Mouse (Mus musculus) thymus, adult 18-20 months (tissue): Measurements from ENCODE around the gene Gm16253.

Source experiments
- DNase-seq, 2 experiments: peaks; one replicate each; pipeline ENCODE4 v3.0.0; 2022; ENCODE audit warnings: mixed read lengths in 2 of 2

Gm16253 gene

DNA sequence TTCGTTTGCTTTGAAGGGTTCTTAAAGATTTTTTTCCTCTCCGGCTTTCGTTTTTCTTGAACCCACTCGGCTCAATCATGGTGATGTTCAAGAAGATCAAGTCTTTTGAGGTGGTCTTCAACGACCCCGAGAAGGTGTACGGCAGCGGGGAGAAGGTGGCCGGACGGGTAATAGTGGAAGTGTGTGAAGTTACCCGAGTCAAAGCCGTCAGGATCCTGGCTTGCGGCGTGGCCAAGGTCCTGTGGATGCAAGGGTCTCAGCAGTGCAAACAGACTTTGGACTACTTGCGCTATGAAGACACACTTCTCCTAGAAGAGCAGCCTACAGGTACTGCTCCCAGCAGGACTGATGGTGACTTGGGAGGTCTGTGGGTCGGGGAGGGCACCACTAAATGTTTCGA lies 18.6 kb upstream of the Gm16253 start:
- DNase-seq = peak in 1 of 2 experiments; percentile 53

DNA sequence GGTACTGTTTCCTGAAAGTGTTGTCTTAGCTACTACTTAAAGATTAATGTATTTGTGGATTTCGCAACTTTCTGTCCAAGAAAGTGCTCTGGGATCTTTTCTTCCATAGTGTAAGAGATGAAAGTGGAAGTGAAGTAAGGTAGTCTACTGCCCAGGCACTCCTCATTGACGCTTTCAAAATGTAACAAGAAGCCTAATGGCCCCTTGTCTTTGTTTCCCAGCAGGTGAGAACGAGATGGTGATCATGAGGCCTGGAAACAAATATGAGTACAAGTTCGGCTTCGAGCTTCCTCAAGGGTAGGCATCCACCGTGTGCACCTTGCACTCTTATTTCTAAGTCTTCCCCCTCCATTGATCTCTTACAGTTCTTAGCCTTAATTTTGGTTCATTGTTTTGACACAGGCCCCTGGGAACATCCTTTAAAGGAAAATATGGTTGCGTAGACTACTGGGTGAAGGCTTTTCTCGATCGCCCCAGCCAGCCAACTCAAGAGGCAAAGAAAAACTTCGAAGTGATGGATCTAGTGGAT lies 18.1 kb upstream of the Gm16253 start:
- no peak for DNase-seq

DNA sequence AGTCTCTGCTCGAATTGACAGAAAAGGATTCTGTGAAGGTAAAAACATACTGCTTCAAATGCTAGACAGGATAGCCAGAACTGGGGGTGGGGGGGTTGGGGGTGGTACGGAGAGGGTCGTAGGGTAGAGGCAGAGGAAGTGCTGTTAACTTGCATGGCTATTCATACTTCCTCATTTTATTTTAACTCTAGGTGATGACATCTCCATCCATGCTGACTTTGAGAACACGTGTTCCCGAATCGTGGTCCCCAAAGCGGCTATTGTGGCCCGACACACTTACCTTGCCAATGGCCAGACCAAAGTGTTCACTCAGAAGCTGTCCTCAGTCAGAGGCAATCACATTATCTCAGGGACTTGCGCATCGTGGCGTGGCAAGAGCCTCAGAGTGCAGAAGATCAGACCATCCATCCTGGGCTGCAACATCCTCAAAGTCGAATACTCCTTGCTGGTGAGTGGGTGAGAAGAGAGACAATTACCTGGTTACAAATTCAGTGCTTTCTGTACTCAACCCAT lies 17.3 kb upstream of the Gm16253 start:
- no peak for DNase-seq

DNA sequence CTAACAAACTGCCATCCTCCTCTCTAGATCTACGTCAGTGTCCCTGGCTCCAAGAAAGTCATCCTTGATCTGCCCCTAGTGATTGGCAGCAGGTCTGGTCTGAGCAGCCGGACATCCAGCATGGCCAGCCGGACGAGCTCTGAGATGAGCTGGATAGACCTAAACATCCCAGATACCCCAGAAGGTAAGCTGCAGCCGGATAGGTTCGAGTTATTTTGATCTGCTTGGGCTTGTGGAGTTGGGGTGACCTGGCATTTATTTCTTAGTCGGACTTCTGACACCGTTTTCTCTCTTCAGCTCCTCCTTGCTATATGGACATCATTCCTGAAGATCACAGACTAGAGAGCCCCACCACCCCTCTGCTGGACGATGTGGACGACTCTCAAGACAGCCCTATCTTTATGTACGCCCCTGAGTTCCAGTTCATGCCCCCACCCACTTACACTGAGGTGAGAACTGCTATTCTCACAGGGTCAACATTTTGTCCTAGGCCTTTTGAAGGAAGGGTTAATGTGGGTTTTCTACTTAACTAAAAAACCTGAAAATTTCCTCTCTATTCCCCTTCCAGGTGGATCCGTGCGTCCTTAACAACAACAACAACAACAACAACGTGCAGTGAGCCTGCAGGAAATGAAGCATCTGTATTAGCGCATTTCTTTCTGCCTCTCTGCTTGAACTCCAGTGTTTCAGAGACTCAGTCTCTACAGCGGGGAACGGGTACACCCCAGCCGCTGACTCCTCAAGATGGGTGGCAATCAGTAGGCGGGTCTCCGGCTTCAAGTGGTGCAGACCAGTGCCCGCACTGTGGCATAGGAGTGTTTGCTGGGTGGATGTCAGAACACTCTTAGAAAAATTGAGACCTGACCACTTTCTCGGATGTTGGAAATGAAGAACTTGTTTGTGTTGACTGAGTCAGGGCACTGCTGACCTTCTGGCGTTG lies 16.6 kb upstream of the Gm16253 start:
- no peak for DNase-seq

DNA sequence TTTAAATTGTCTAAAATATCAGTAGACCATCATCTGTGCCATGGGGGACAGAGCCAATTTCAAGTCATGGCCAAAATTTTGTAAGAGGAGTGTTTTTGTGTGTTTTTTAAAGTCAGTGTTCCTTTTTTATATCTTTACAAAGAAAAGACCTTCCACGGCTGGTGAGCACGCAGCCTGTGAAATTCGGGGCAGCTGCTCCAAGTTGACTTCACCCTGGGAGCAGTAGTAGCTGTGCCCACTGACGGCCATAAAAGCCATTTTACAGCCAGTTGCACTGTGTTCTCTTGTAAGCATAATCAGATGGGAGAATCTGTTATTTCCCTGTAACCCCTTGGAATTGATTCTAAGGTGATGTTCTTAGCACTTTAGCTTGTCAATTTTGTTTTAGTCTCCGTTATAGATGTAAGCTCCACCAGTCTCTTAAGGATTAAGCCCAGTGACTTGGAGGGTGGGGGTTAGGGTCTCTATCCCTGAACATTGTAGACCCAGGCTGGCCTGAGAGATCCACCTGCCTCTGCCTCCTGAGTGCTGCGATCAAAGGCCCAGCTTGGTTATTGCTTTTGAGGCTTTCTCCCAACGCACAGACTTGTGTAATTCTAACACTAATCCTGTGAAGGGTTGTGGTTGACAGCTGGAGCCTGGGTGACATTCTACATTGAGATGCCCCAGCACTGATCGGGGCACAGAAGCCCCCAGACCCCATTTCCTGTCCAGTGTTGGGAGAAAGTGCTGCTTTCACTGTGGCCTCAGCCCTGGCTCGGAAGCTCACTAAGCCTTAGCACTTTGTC lies 15.7 kb upstream of the Gm16253 start:
- no peak for DNase-seq

DNA sequence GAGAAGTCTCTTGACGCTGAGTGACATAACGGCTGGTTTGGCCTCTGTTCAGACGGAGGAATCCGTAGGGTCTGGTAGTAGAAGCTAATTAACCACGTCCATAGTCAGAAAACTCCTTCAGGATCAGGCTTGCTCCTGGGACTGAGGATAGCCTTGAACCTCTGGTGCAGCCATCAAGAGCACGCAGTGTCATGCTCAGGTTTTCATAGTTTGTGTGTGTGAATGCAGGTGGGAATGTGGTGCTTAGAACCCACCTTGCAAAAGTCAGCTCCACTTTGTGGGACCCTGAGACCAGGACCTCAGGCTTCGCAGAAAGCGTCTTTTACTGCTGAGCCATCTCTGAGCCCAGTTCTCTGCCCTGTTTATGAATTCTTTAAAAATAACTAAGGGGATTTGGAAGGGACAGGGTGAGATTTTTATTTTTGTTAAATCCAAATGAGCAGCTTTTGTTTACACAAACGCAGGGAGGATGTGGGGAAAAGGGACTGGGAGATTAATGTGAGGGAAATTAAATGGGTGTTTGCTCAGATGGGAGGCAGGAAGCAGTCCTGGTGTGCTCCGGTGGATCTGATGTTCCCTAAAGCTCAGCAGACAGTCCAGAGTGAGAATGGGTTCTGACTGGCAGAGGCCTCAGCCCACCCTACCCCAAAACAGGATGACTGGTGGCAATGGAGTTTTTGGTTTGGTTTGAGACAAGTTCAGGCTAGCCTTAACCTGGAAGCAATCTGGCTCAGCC lies 14.7 kb upstream of the Gm16253 start:
- DNase-seq = no peak

DNA sequence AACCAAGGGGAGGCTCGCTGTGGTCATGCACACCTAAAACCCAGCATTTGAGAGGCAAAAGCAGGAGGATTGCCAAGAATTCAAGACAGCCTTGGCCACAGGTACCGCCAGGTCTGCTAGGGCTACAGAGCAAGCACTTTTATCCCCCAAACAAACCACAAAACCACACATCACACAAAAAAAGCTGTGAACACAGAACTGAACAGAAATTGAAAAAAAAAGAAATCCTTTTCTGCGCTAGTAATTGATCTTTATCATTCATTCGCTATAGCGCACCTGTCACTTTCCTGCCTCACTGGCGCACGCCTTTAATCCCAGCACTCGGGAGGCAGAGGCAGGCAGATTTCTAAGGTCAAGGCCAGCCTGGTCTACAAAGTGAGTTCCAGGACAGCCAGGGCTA lies 13.5 kb upstream of the Gm16253 start:
- DNase-seq = no peak

DNA sequence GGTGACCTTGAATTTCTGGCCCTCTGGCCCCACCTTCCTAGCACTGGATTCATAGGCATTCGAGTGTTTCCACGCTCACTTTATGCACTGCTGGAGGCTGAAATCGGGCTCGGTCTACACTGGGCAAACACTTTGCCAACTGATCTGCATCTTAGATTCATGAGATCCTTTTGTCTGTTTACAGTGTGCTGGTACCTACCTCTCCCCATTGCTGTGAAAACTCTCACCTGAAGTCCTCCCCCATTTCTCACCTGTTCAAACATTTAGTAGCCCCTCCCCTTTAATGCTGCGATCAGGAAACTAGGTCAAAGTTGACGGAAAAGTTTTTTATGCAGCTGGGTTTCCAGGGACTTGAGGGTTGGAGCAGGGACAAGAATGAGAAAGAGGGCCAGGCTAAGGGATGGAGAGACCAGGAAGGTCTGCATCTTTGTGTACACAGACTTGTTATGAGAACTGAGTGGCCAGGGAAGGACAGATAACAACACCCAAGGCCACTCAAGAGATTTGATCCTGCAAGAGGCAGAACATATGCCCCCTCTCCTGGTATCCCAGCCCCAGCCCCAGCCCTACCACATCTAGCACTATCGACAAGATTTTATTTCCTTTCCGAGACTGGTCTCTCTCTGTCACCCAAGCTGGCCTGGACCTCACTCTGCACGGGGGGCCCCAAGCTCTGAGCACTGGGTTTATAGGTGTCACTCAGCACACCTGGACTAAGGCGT lies 12.7 kb upstream of the Gm16253 start:
- DNase-seq = no peak

DNA sequence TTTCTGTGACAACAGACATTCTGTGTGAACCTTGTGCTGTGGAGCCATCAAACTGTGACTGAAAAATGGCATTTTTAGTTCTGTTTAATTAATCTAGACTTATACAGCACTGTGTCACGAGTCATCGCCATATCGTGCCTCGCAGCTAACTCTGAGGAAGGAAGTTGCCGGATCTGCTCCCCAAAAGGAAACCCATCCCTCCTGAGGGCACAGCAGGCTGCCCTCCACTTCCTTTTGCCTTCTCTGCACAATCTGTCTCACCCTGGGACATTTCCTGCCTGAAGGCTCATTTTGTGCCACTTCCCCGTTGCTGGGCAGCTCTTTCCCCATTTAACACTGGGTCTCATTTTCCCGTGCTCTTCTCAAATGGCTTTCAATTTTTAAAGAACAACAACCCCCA lies 12.2 kb upstream of the Gm16253 start:
- DNase-seq = peak; percentile 49 to 62

DNA sequence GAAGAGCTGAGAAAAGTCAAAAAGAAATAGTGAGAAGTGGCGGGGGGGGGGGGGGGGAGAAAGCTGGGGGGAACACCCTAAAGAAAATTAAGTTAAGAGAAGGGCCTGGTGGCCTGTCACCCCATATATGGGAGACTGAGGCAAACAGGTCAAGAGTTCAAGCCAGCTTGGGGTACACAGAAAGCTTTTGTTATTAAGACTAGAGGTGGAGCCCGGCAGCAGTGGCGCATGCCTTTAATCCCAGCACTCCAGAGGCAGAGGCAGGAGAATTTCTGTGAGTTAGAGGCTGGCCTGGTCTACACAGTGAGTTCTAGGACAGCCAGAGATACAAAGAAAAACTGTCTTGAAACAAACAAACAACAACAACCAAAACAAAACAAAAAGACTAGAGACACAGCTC lies 11.7 kb upstream of the Gm16253 start:
- DNase-seq = no peak

DNA sequence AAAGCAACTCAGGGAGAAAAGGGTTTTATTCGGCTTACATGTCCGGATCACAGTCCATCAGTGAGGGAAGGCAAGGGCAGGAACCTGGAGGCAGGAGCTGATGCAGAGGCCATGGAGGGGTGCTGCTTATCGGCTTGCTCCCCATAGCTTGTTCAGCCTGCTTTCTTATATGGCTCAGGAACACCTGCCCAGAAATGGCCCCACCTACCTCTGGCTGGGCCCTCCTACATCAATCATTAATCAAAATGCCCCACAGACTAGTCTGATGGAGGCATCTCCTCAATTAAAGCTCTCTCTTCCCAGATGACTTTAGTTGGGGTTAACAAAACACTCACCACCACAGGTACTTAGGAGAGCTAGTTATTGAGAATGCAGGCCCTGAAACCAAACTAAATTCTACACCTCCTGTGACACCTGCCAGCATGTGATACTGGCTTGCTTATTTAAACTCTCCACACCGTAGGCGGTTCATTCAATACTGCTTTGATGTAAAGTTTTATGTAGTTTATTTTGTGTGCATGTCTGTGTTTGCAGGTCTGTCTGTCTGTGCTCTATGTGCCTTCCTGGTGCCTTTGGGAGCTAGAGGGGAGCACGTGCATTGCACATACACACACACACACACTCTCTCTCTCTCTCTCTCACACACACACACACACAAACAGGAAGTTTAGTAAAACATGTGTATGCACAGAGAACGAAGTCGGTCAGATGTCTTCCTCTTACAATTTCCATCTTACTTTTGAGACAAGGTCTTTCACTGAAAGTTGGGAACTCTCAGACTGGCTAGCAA lies 9.9 kb upstream of the Gm16253 start:
- no peak for DNase-seq

DNA sequence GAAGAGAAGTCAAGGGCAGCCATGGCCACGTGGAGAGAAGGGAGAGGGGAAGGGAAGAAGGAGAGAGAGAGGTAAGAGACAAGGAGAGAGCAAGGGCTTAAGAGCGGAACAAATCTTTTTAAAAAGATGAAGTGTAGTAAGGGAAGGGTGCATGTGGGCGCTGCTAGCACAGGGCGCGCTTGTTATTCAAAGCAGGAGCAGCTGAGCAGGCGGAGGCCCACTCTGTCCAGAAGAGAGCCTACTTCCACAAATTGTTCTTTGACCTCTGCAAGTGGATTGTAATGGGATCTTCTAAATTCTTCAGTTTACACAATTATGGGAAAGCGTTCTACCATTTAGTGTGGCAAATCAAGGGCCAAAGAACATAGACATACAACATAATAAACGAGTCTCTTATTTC lies 8.2 kb upstream of the Gm16253 start:
- no peak for DNase-seq

DNA sequence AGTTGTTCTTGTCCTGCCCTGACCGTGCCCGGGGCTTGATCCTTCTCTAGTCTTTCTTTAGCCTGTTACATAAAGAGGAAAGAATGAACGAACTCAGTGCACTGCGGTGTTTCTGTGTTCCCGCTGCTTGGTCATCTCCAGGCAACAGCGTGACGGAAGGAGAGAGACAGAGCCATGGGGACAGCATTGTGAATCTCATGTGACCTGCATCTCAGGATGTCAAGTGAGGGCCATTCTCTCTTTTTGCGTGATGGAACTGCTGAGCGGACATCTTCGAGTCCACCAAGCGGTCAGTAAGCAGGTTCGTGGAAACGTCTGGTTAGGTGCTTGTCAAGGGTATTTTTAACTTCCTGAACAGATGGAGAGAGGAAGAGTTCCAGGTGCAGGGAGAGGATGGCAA lies 7.3 kb upstream of the Gm16253 start:
- DNase-seq = no peak

DNA sequence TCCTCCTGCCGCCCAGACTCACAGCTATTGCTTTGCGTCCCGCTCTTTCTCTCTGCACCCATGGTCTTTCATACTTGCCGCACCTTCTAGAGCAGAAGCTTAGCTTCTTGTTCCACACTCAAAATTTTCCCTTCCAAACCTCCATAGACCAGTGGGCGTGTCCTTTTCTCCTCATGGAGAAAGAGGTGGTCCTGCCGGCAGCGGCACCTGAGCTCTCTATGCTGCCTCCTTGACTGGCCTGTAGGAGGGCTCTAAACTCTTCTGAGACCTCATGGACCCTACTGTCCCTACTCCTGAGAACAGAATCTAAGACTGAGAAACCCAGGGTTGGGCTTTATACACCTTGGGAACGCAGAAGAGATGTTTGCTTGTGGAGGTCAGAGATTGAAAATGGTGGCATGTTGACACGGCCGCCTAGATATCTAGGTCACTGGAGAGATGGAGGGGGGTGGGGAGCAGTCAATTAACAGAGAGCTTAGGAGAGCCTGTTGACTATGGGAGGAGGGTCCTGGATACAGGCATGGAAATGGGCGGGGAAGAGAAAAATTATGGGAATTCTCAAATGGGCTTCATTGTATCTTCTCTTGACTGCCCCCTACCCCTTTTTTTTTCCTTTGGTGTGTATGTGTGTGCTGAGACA lies 6.7 kb upstream of the Gm16253 start:
- no peak for DNase-seq

DNA sequence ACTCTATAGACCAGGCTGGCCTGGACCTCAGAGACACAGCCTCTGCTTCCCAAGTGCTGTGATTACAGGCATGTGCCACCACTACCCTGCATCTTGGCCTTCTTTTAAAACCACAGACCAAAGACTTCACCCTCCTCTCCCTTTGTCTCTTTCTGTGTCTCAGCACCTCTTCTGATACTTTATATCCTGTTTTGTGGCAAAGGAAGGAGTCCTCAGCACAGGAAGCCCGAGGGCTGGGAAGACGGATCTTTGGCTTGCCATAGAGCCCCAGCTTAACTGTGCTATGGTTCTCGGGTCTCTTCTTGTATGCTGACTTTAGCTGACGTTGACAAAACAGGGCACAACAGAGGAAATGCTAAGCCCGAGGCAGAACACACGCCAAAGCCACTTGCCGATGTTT lies 6.1 kb upstream of the Gm16253 start:
- no peak for DNase-seq

DNA sequence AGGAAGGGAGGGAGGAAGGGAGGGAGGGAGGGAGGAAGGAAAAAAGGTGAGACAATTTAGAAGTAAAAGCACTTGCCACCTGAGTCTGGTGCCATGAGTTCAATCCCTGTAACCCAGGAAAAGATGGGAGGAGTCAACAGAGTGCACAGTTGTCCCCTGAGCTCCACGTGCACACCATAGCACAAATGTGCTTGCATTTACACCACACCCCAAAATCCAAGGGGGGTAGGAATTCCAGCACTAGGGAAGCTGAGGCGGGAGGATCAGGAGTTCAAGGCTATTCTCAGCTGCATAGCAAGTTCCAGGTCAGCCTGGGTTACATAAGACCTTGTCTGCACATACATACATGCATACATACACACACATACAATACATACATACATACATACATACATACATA lies 5.4 kb upstream of the Gm16253 start:
- no peak for DNase-seq

DNA sequence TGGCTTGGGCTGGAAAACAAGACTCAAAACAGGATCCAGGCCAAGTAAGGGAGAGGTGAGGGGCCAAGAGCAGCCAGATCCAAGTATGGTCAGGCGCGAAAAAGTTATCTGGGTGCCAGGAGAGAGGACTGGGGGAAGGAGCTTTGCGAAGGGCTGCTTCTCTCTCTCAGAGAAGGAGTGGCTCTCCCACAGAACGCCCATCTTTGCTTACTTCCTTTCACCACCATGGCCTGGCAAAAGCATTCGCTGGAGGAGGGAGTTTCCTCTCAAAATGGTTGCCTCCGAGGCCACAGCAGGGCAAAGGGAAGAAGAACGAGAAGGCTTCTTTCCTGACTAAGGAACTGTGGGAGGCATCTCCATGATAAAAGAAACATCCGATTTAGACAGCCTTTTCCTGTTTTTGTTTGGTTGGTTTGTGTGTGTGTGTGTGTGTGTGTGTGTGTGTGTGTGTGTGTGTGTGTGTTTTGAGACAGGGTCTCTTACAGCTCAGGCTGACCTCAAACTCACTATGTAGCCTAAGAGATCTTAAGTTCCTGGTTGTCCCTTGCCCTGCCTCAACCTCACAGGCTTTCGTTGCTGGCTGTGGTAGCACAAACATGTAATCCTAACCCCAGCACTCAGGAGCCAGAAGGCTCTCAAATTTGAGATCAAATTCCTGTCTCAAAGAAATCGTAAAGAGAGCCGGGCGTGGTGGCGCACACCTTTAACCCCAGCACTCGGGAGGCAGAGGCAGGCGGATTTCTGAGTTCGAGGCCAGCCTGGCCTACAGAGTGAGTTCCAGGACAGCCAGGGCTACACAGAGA lies 4.7 kb upstream of the Gm16253 start:
- DNase-seq = no peak

DNA sequence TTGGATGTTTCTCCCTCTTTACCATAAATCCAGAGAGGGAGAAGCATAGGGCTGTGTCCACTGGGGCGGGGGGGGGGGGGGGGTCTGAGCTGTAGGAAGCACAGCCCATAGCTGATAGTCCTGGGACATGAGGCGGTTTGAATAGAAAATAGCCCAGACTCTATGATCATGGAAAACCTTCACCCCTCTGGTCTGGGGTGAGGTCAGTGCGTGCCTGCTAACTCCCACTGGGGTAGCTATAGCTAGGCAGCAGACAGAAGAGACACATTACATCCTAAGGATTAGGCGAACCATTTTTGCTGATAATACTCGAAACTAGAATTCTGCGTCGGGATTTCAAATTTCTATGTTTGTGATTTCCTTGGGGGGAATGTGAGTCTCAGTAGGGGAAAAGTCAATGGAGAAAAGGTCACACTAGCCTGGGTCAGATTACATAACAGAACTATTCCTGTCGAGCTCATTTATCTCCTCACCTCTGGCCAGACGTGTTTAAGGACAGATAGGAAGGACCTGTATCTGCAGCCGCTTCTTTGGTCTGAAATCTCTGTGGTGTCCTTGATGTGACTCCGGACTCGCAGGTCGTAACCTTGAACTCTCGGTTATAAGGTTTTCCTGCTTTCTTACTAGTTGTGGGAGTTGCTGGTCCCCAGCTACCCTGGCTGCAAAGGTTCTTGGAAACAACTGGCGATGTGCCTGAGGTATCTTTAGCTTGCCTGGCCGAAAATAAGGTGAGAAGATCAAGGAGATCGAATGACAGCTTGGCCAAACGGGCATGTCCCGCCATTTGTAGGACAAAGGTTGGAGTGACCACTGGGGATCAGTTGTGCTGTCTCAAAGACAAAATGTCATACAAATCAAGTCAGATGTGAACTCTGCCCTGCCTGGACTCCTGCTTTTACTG lies 2.9 kb upstream of the Gm16253 start:
- DNase-seq = no peak
